Mouse (Mus musculus) neural tube, embryonic 15.5 days (tissue): ENCODE data around the gene Gm3776. TPM values are rescaled to one million over a fixed set of nuclear protein-coding genes. Genes with fewer than 3 reads are reported as not detected.
"Not testable (repeated sequence)": the region's sequence is repeated elsewhere in the genome, so short reads cannot be mapped to it uniquely, and the experiment has no call there.

Experiments used
- ATAC-seq: fragments of 200-750 bp; cut with Nextera tagmentation; 2 replicates; pipeline ENCODE4 v1.8.0; 2017; ENCODE audit warnings: mild to moderate bottlenecking, moderate TSS enrichment, moderate library complexity; ENCODE audit not compliant: low FRiP score
- H3K27ac ChIP-seq: fragments of 300-500 bp; sonication (generic); replicated peaks from 2 replicates; pipeline ENCODE4 v1.5.1; 2015; ENCODE audit warnings: mild to moderate bottlenecking, inconsistent platforms
- H3K27me3 ChIP-seq: fragments of 300-500 bp; sonication (generic); replicated peaks from 2 replicates; pipeline ENCODE4 v1.6.1; 2015; ENCODE audit warnings: inconsistent platforms
- H3K36me3 ChIP-seq: fragments of 300-500 bp; sonication (generic); 2 replicates; pipeline ENCODE4 v1.6.1; 2015; ENCODE audit warnings: inconsistent platforms
- H3K4me1 ChIP-seq: fragments of 300-500 bp; sonication (generic); 2 replicates; pipeline ENCODE4 v1.6.1; 2015; ENCODE audit warnings: inconsistent platforms
- H3K4me2 ChIP-seq: fragments of 300-500 bp; sonication (generic); 2 replicates; pipeline ENCODE4 v1.6.1; 2015; ENCODE audit warnings: inconsistent platforms, mild to moderate bottlenecking, moderate library complexity
- H3K4me3 ChIP-seq: fragments of 300-500 bp; sonication (generic); replicated peaks from 2 replicates; pipeline ENCODE4 v1.5.1; 2015; ENCODE audit warnings: mild to moderate bottlenecking, inconsistent platforms
- H3K9ac ChIP-seq: fragments of 300-500 bp; sonication (generic); replicated peaks from 2 replicates; pipeline ENCODE4 v1.6.1; 2015; ENCODE audit warnings: mild to moderate bottlenecking, inconsistent platforms
- H3K9me3 ChIP-seq: fragments of 300-500 bp; sonication (generic); replicated peaks from 2 replicates; pipeline ENCODE4 v1.6.1; 2016; ENCODE audit warnings: inconsistent platforms
- WGBS: fragments of 180-500 bp; shearing (Covaris S2); methylation state at CpG from one replicate; pipeline ENCODE4 v1.1.7; 2015; ENCODE audit warnings: mixed read lengths; 5-methylcytosine and 5-hydroxymethylcytosine counted together
- polyA plus RNA-seq: library from polyadenylated mRNA; unstranded; fragments of >200 nt; fragmentation: Nextera tagmentation; extraction: Ambion mirVana; gene quantifications from 2 replicates; pipeline ENCODE4 v1.2.1, GENCODE M21; 2015

The Gm3776 gene
- polyA plus RNA-seq, result not detected in 2 replicates

DNA sequence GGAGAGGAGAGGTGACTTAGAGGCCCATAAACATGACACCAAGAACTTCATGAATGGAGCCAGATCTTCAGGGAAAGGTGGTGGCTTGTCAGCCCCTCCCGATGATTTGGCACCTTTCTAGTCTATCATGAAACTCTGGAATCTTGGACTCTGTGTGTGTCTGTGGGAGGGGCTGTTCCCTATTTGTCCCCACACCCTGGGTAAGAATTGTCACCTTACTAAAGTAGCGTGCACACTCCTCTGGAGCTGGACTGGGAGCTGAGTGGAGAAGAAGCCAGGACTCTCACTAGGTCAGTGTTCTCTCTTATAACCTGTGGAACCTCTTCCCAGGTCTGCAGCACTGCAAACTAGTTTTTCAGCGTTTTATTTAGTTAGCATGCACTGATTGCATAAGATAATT, at the start of gene Gm3776:
TSS of gene Gm3776 (plus strand) at position 216 of the 400 bp plus-strand sequence.
- H3K4me1 ChIP-seq, H3K4me3 ChIP-seq, H3K9me3 ChIP-seq, ATAC-seq, H3K9ac ChIP-seq, H3K27ac ChIP-seq, H3K4me2 ChIP-seq, H3K36me3 ChIP-seq, H3K27me3 ChIP-seq: not testable (repeated sequence)
- 91% methylated on average over 1 of the region's 3 CpGs for WGBS

DNA sequence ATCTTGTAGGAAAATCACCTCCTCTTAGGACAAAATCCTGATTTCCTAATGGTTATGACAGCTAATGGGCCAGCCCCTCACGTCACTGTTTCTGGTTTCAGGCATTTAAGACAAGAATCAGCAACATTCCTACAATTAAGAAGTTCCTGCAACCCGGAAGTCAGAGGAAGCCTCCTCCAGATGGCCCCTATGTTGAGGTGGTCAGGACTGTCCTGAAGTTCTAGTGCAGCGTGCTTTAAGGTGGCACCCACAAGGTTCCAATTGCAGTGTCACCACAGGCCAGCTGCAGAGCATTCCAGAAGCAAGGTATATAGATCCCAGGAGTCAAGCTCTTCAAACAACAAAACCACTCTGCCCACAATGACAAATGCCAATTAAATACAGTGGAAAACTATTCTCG, 48.0 kb upstream of the Gm3776 start:
- Histone ChIP-seq H3K9me3 (no peaks in the 10 kb centered on the region), H3K4me3 (no peak overlapping the region), H3K4me2 (no peak overlapping the region), H3K27ac (no peak overlapping the region), H3K36me3 (no peaks in the 10 kb centered on the region), H3K27me3 (no peaks in the 10 kb centered on the region), H3K9ac (no peak overlapping the region), H3K4me1 (no peaks in the 10 kb centered on the region)
- no peak for ATAC-seq
- WGBS, result 85% methylated on average over 4 of the region's 4 CpGs

DNA sequence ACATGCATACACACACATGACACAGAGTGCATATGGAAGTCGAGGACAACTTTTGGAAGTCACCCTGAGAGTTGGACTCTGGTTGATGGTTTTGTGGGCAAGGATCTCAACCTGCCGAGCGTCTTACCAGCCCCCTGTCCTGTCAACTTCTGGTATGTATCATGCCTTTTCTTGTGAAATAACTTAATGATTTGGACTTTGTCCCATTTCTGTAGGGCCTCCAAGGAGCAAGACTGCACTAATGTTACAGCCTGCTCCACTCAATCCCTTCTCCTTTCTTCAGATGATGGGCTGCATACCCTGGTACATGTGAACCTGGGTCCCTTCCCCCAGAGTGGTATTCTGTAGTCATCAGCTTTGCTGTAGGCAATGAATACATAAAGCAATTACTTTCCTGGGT, 46.9 kb upstream of the Gm3776 start:
- WGBS, result 97% methylated on average over 3 of the region's 3 CpGs
- Histone ChIP-seq H3K9ac (no peak overlapping the region), H3K4me2 (no peak overlapping the region), H3K4me3 (no peak overlapping the region), H3K4me1 (no peaks in the 10 kb centered on the region), H3K9me3 (no peaks in the 10 kb centered on the region), H3K36me3 (no peaks in the 10 kb centered on the region), H3K27me3 (no peaks in the 10 kb centered on the region), H3K27ac (no peak overlapping the region)
- no peak for ATAC-seq

DNA sequence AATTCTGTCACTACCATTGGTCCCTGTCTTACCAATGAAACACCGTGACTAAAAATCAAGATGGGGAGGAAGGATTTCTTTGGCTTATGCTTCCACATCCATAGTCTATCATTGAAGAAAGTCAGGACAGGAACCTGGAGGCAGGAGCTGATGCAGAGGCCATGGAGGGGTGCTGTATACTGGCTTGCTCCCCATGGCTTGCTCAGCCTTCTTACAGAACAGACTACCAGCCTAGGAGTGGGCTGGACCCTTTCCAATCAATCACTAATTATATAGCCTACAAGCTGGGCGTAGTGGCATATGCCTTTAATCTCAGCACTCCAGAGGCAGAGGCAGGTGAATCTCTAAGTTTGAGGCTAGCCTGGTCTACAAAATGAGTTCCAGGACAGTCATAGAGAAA, 46.1 kb upstream of the Gm3776 start:
- no peak for ATAC-seq
- H3K36me3 ChIP-seq, result no peaks in the 10 kb centered on the region
- no peak overlapping the region for H3K9ac ChIP-seq
- H3K27ac ChIP-seq, result no peak overlapping the region
- 93% methylated on average over 2 of the region's 2 CpGs for WGBS
- H3K4me1 ChIP-seq, result no peaks in the 10 kb centered on the region
- no peak overlapping the region for H3K4me3 ChIP-seq
- H3K27me3 ChIP-seq, result no peaks in the 10 kb centered on the region
- no peak overlapping the region for H3K4me2 ChIP-seq
- no peaks in the 10 kb centered on the region for H3K9me3 ChIP-seq

DNA sequence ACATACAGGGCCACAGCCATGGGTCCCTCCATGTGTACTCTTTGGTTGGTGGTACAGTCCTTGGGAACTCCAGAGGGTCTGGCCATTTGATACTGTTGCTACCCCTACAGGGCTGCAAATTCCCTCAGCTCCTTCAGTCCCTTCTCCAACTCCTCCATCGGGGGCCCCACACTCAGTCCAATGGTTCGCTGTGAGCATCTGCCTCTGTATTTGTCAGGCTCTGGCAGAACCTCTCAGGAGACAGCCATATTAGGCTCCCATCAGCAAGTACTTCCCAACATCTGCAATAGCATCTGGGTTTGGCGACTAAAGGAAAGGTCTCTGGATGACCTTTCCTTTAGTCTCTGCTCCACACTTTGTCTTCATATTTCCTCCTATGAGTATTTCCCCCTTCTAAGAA, 45.4 kb upstream of the Gm3776 start:
- Histone ChIP-seq H3K4me2 (no peak overlapping the region), H3K4me1 (no peaks in the 10 kb centered on the region), H3K27ac (no peak overlapping the region), H3K9ac (no peak overlapping the region), H3K4me3 (no peak overlapping the region), H3K9me3 (no peaks in the 10 kb centered on the region), H3K36me3 (no peaks in the 10 kb centered on the region), H3K27me3 (no peaks in the 10 kb centered on the region)
- WGBS, result 92% methylated on average over 3 of the region's 3 CpGs
- ATAC-seq, result no peak

DNA sequence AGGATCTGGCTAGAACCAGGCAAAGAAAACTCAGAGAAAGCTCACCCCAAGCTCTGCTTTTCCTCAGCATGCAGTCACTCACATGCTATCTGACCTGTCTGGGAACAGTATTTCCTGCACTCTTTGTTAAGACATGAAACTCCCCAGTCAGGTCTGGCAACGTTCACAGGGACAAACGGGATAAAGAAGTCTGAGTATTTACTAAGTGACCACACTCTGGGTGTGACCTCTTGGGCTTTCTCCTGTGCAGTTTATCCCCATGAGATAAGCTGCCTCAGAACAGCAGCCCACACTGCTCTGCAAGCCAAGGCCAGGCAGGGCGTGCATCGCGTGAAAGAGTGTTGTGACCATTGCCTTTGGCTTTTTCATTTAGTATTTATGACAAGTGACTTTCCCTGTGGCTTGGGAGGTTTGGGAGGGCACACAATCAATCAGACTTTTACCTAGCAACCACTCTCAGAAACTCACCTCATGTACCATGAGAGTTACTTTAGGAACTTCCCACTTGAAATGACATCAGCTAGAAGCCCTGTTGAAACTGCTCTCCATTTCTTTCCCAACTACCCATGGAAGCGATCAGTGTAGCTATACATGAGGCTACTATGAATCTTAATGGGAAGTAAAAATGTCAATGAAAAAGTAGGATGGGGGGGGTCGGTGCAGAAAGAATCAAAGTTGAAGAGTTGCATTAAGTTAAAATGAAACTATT, 44.4 kb upstream of the Gm3776 start:
- Histone ChIP-seq H3K4me1 (no peaks in the 10 kb centered on the region), H3K27me3 (no peaks in the 10 kb centered on the region), H3K9ac (no peak overlapping the region), H3K27ac (no peak overlapping the region), H3K4me2 (no peak overlapping the region), H3K9me3 (no peaks in the 10 kb centered on the region), H3K36me3 (no peaks in the 10 kb centered on the region), H3K4me3 (no peak overlapping the region)
- no peak for ATAC-seq
- 90% methylated on average over 7 of the region's 7 CpGs for WGBS

DNA sequence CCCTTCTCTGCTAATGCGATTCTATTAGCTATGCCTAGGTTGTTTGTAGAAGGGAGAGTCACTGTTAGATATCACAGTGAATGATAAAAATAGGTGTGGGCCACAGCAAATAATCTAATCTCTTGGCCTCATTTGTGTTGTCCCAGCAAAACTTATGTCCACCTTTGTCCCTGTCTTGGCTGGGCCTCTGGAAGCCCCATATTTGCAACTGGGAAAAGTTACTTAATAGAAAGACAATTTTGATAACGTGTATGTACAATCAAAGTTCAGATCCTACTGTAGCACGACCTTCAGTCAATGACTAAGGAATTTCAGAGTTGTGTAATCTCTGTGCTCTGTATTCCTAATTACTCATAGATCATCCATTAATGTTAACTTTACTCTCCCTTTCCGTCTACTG, 39.9 kb upstream of the Gm3776 start:
- H3K27ac ChIP-seq, result no peak overlapping the region
- H3K27me3 ChIP-seq, result no peaks in the 10 kb centered on the region
- no peaks in the 10 kb centered on the region for H3K36me3 ChIP-seq
- H3K4me2 ChIP-seq, result no peak overlapping the region
- no peaks in the 10 kb centered on the region for H3K4me1 ChIP-seq
- 85% methylated on average over 4 of the region's 4 CpGs for WGBS
- H3K4me3 ChIP-seq, result no peak overlapping the region
- ATAC-seq, result no peak
- no peak overlapping the region for H3K9ac ChIP-seq
- H3K9me3 ChIP-seq, result no peaks in the 10 kb centered on the region

DNA sequence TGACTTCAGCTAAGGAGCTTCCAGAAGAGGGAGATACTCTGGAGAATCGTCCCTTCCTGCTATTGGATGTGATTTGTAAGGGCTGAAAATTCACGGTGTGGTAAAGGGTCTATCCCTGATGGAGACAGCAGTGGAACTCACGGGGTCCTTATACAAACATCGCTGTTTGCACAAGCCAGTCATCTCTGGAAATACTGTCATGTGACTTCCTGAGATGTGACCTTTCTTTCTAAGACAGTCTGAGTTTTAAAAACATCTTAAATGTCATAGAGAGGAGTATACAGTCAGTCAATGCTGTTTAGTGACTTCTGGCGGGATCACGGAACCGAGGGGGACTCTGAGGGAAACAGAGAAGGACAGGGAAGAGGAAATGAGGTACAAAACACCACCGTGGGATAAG, 34.3 kb upstream of the Gm3776 start:
- H3K9ac ChIP-seq, result no peak overlapping the region
- no peak overlapping the region for H3K4me2 ChIP-seq
- H3K27ac ChIP-seq, result no peak overlapping the region
- H3K36me3 ChIP-seq, result no peaks in the 10 kb centered on the region
- H3K9me3 ChIP-seq, result no peaks in the 10 kb centered on the region
- no peaks in the 10 kb centered on the region for H3K4me1 ChIP-seq
- WGBS, result 80% methylated on average over 8 of the region's 8 CpGs
- H3K4me3 ChIP-seq, result no peak overlapping the region
- ATAC-seq, result no peak
- no peaks in the 10 kb centered on the region for H3K27me3 ChIP-seq

DNA sequence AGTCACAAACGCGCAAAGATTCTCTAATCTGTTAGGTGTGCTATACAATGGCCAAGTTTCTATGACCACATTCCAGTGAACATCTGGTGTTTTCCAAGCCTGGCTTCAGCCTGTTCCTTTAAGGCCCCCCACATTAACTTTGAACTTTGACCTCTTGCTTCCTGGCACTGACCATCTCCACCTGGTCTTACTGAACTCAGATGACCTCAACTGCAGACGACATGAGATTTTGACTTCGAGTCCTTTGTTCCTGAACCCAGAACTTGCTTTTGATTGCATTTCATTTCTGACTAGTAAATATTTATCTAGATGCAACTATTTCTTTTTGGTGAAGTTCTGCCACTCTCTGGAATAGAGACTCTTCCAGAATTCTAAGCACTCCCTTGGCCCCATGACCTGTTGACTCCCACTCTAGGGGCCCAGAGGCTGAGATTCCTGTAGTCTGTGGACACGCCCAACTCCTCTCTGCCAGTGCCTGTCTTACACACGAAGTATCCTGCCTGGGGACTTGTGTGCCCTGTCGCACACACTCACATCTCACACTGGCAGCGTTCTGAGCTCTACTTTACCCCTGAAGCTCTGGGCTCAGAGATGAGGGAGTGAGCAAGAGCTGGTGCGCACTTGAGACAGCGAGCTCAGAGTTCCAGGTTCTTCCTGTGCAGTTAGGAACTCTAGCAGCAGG, 33.6 kb upstream of the Gm3776 start:
- H3K27me3 ChIP-seq, result no peaks in the 10 kb centered on the region
- no peak for ATAC-seq

DNA sequence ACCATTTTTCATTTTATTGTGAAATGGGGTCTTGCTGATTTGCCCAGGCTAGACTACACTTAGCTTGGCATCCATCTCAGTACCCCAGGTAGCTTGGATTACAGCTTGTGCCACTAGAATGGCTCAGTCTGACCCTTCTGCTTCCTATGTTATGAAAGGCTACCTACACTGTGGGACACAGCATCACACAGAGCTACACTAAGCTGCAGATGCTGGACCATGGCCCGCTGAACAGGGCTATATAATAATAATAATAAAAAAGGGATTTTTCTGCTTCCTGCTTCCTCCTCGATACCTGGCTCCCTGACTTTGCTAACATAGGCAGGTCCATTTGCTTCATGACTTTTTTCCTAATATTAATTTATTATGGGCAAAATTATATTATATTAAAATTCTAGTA, 32.5 kb upstream of the Gm3776 start:
- H3K4me1 ChIP-seq, result no peaks in the 10 kb centered on the region
- no peaks in the 10 kb centered on the region for H3K27me3 ChIP-seq
- H3K9ac ChIP-seq, result no peak overlapping the region
- 90% methylated on average over 2 of the region's 2 CpGs for WGBS
- no peaks in the 10 kb centered on the region for H3K9me3 ChIP-seq
- H3K4me2 ChIP-seq, result no peak overlapping the region
- no peaks in the 10 kb centered on the region for H3K36me3 ChIP-seq
- no peak overlapping the region for H3K4me3 ChIP-seq
- ATAC-seq, result no peak
- no peak overlapping the region for H3K27ac ChIP-seq

More for the DNA sequence above, 33.6 kb upstream of the Gm3776 start:
- Histone ChIP-seq H3K4me2 (no peak overlapping the region), H3K9ac (no peak overlapping the region), H3K9me3 (no peaks in the 10 kb centered on the region), H3K27ac (no peak overlapping the region), H3K4me3 (no peak overlapping the region), H3K36me3 (no peaks in the 10 kb centered on the region), H3K4me1 (no peaks in the 10 kb centered on the region)
- WGBS, result 81% methylated on average over 10 of the region's 10 CpGs

DNA sequence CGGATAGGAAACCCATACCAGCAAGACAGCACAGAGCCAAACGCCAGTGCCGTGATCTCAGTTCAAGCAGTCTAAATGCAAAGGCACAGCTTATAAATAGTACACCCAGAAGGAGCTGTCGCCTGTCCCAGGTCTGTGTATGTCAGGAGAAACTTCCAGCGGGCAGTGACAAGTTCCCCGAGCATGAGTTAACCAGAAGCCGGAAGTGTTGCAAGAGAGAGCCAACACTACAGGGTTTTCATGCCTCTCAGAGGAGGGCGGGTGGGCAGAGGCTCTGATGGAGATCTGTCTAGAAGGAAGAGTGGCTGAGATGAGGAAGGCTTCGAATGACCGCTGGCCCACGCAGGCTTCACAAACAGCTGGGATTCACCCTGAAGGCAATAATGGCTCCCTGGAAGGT, 31.6 kb upstream of the Gm3776 start:
- H3K27me3 ChIP-seq, result no peaks in the 10 kb centered on the region
- no peaks in the 10 kb centered on the region for H3K36me3 ChIP-seq
- no peak overlapping the region for H3K9ac ChIP-seq
- H3K27ac ChIP-seq, result no peak overlapping the region
- WGBS, result 81% methylated on average over 11 of the region's 11 CpGs
- no peaks in the 10 kb centered on the region for H3K9me3 ChIP-seq
- H3K4me1 ChIP-seq, result no peaks in the 10 kb centered on the region
- no peak for ATAC-seq
- H3K4me3 ChIP-seq, result no peak overlapping the region
- H3K4me2 ChIP-seq, result no peak overlapping the region

DNA sequence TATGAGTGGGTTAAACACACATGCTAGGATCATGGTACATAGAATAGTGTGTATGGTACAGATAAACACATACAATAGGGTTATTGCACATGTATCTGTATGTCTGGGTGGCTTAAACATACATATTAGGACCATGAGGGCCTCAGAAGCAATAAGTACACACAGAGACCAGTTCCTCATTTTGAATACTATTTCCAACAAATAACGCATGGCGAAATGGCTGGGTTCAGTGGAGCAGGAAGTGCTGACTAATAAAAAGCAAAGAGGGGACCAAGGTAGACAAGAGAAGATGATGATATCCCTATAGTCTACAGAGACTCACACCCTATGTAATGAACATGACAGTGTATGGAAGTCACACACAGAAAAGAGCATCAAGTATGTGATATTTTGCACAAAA, 28.8 kb upstream of the Gm3776 start:
- H3K27me3 ChIP-seq, result no peaks in the 10 kb centered on the region
- no peak for ATAC-seq
- H3K36me3 ChIP-seq, result no peaks in the 10 kb centered on the region
- WGBS, result 90% methylated on average over 2 of the region's 2 CpGs
- no peaks in the 10 kb centered on the region for H3K4me1 ChIP-seq
- no peak overlapping the region for H3K4me3 ChIP-seq
- no peaks in the 10 kb centered on the region for H3K9me3 ChIP-seq
- no peak overlapping the region for H3K4me2 ChIP-seq
- H3K9ac ChIP-seq, result no peak overlapping the region
- no peak overlapping the region for H3K27ac ChIP-seq
